Comparison of ENCODE assay signal across 14 mouse cellular contexts in the genomic region with DNA sequence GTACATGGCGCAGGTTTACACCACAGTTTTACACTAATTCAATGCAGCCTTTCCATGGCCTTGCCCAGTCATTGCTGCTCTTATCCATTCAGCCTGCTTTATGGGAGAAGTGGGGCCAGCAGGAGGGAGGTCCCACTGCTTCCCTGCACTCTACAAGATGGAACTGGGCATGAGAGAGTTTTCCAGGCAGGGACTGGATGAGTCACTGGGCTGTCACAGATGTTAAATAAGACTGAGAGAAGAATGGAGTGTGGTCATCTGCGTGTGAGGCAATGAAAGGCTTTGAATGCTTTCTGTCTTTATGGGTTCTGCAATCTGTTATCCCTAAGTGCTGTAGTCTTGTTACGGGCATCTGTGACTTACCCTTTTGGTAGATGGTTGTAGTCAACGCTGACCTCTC.
DNase-seq lines count a peak whose midpoint lies in the region; ATAC-seq and TF ChIP-seq lines count a peak whose summit lies in the region.
"Had no signal": no experiment of that assay in that cellular context is flagged by ENCODE, and none has a peak within 500 bp of the region (broad histone marks: within the 10 kb centered on the region; RNA-seq: fewer than 3 reads in every experiment).

No protein-coding gene starts in this region.

- H3K9ac ChIP-seq in lung, embryonic 16.5 days (ENCODE audit: low read length), result no peak overlapping the region
- H3K9ac ChIP-seq in intestine, embryonic 16.5 days (ENCODE audit: low read depth, low read length), result no peak overlapping the region
- H3K9ac ChIP-seq in liver, postnatal 0 days (replicated peaks), result no peak overlapping the region
- no peak overlapping the region for H3K9ac ChIP-seq in forebrain, embryonic 16.5 days (replicated peaks; ENCODE audit: low read depth, low read length)
- H3K9ac ChIP-seq: liver, embryonic 12.5 days; neural tube, embryonic 12.5 days had no signal

- H3K9me3 ChIP-seq in lung, embryonic 16.5 days (ENCODE audit: control insufficient read depth, low read length), result no peaks in the 10 kb centered on the region
- H3K9me3 ChIP-seq in intestine, embryonic 16.5 days (ENCODE audit: control insufficient read depth, low read length), result no peaks in the 10 kb centered on the region
- H3K9me3 ChIP-seq in liver, postnatal 0 days (ENCODE audit: low read length), result no peaks in the 10 kb centered on the region
- H3K9me3 ChIP-seq in forebrain, embryonic 16.5 days (ENCODE audit: control insufficient read depth, low read length), result no peaks in the 10 kb centered on the region
- H3K9me3 ChIP-seq: liver, embryonic 12.5 days; neural tube, embryonic 12.5 days had no signal

- no peak for TF ChIP-seq POLR2A in lung, adult 2 months (IDR thresholded peaks at IDR 0.05; ENCODE audit: borderline replicate concordance, extremely low read depth, low read depth, low read length)

- no peaks in the 10 kb centered on the region for H3K36me3 ChIP-seq in lung, embryonic 16.5 days (ENCODE audit: control insufficient read depth, insufficient read depth, low read length)
- no peaks in the 10 kb centered on the region for H3K36me3 ChIP-seq in intestine, embryonic 16.5 days (ENCODE audit: control insufficient read depth, insufficient read depth, low read length)
- H3K36me3 ChIP-seq in liver, postnatal 0 days (replicated peaks; ENCODE audit: insufficient read depth, low read length), result no peaks in the 10 kb centered on the region
- no peaks in the 10 kb centered on the region for H3K36me3 ChIP-seq in forebrain, embryonic 16.5 days (ENCODE audit: control insufficient read depth, insufficient read depth)
- H3K36me3 ChIP-seq: liver, embryonic 12.5 days; neural tube, embryonic 12.5 days had no signal

- H3K4me3 ChIP-seq in lung, embryonic 16.5 days (ENCODE audit: low read length), result no peak overlapping the region
- H3K4me3 ChIP-seq in lung, adult 2 months (replicated peaks; ENCODE audit: extremely low read depth, low read depth, low read length), result no peak overlapping the region
- no peak overlapping the region for H3K4me3 ChIP-seq in brown adipose tissue, adult 24 weeks (ENCODE audit: insufficient read depth, low read depth, low read length)
- no peak overlapping the region for H3K4me3 ChIP-seq in intestine, embryonic 16.5 days (ENCODE audit: low read length)
- H3K4me3 ChIP-seq in liver, postnatal 0 days (ENCODE audit: low read depth, low read length), result no peak overlapping the region
- H3K4me3 ChIP-seq in forebrain, embryonic 16.5 days (replicated peaks; ENCODE audit: low read length), result no peak overlapping the region
- H3K4me3 ChIP-seq: liver, embryonic 12.5 days; neural tube, embryonic 12.5 days had no signal

- no peak for TF ChIP-seq EP300 in liver, postnatal 0 days (IDR thresholded peaks at IDR 0.05; ENCODE audit: low read depth)

- H3K4me1 ChIP-seq in lung, embryonic 16.5 days (replicated peaks; ENCODE audit: control insufficient read depth, insufficient read depth, low read length), result peaks cover 37% of the 10 kb centered on the region
- peaks cover 27% of the 10 kb centered on the region for H3K4me1 ChIP-seq in lung, adult 2 months (ENCODE audit: control insufficient read depth, insufficient read depth, low read length)
- peaks cover 5% of the 10 kb centered on the region for H3K4me1 ChIP-seq in brown adipose tissue, adult 24 weeks (ENCODE audit: control insufficient read depth, insufficient read depth, insufficient read length, low read length)
- peaks cover 27% of the 10 kb centered on the region for H3K4me1 ChIP-seq in intestine, embryonic 16.5 days (ENCODE audit: control insufficient read depth, insufficient read depth, low read length)
- peaks cover 9% of the 10 kb centered on the region for H3K4me1 ChIP-seq in liver, postnatal 0 days (ENCODE audit: insufficient read depth)
- H3K4me1 ChIP-seq in forebrain, embryonic 16.5 days (replicated peaks; ENCODE audit: control insufficient read depth, insufficient read depth, low read length), result peaks cover 14% of the 10 kb centered on the region

- peak; percentile 73 for ATAC-seq in frontal cortex, adult (ENCODE audit: low TSS enrichment)
- ATAC-seq in lung, embryonic 16.5 days (ENCODE audit: low read depth), result no peak
- no peak for ATAC-seq in intestine, embryonic 16.5 days
- no peak for ATAC-seq in liver, postnatal 0 days
- ATAC-seq in forebrain, embryonic 16.5 days, result no peak
- ATAC-seq: forebrain, embryonic 14.5 days; liver, embryonic 12.5 days had no signal

- peak overlapping the region; percentile 75; the same call in 1 of the 2 replicates for H3K27ac ChIP-seq in lung, embryonic 16.5 days (ENCODE audit: low read length)
- peak overlapping the region; percentile 50; the same call in 1 of the 2 replicates for H3K27ac ChIP-seq in brown adipose tissue, adult 24 weeks (replicated peaks; ENCODE audit: low read depth, low read length)
- H3K27ac ChIP-seq in intestine, embryonic 16.5 days (ENCODE audit: low read length), result peak overlapping the region; percentile 73
- H3K27ac ChIP-seq in liver, postnatal 0 days (ENCODE audit: low read depth), result no peak overlapping the region
- no peak overlapping the region for H3K27ac ChIP-seq in forebrain, embryonic 16.5 days (ENCODE audit: low read length)
- H3K27ac ChIP-seq: liver, embryonic 12.5 days; neural tube, embryonic 12.5 days had no signal

- WGBS in lung, embryonic 16.5 days, result 80% methylated on average over 4 of the region's 4 CpGs
- 85% methylated on average over 4 of the region's 4 CpGs for WGBS in lung, adult 2 months
- 75% methylated on average over 4 of the region's 4 CpGs for WGBS in intestine, embryonic 16.5 days
- 71% methylated on average over 4 of the region's 4 CpGs for WGBS in liver, postnatal 0 days (ENCODE audit: insufficient replicate concordance)
- 84% methylated on average over 4 of the region's 4 CpGs for WGBS in forebrain, embryonic 16.5 days

- H3K27me3 ChIP-seq in lung, embryonic 16.5 days (ENCODE audit: control insufficient read depth, insufficient read depth, low read depth, low read length), result no peaks in the 10 kb centered on the region
- H3K27me3 ChIP-seq in intestine, embryonic 16.5 days (replicated peaks; ENCODE audit: control insufficient read depth, insufficient read depth, low read length), result no peaks in the 10 kb centered on the region
- H3K27me3 ChIP-seq in liver, postnatal 0 days (ENCODE audit: insufficient read depth, low read length), result no peaks in the 10 kb centered on the region
- H3K27me3 ChIP-seq in forebrain, embryonic 16.5 days (replicated peaks; ENCODE audit: control insufficient read depth, insufficient read depth, low read length), result no peaks in the 10 kb centered on the region
- H3K27me3 ChIP-seq: liver, embryonic 12.5 days; neural tube, embryonic 12.5 days had no signal

- DNase-seq in frontal cortex, postnatal 14 days (ENCODE audit: low spot score in 2 of 2), result no peak
- DNase-seq in lung, adult 2 months, result no peak
- no peak for DNase-seq in liver, postnatal 0 days
- DNase-seq: cerebellum, adult 8-10 months; thymus, postnatal 4 days had no signal

- no peak overlapping the region for H3K4me2 ChIP-seq in lung, embryonic 16.5 days (ENCODE audit: low read depth, low read length)
- no peak overlapping the region for H3K4me2 ChIP-seq in intestine, embryonic 16.5 days (ENCODE audit: low read depth, low read length)
- H3K4me2 ChIP-seq in liver, postnatal 0 days (ENCODE audit: low read depth, low read length), result no peak overlapping the region
- no peak overlapping the region for H3K4me2 ChIP-seq in forebrain, embryonic 16.5 days (ENCODE audit: low read length)
- H3K4me2 ChIP-seq: liver, embryonic 12.5 days; midbrain, embryonic 11.5 days; neural tube, embryonic 12.5 days had no signal

- TF ChIP-seq CTCF in lung, adult 2 months (IDR thresholded peaks at IDR 0.05; ENCODE audit: insufficient read depth, low read length), result no peak
- TF ChIP-seq CTCF in liver, postnatal 0 days (IDR thresholded peaks at IDR 0.05; ENCODE audit: low read depth), result no peak

Comparison
In these comparisons a context has a peak if more than half of its experiments do, and no peak if none do; other contexts are left out.
1. H3K27ac ChIP-seq: peak in lung, embryonic 16.5 days (single experiment), brown adipose tissue, adult 24 weeks (single experiment) and intestine, embryonic 16.5 days (single experiment); none in liver, postnatal 0 days (single experiment) and forebrain, embryonic 16.5 days (single experiment).